Mouse (Mus musculus) embryonic fibroblast, embryonic 13.5 days (primary cell): ENCODE data around the gene Naa35.

ENCODE experiments used
- CTCF ChIP-seq: IDR thresholded peaks from 2 replicates; pipeline ENCODE4 v1.5.1; 2011; ENCODE audit warnings: mild to moderate bottlenecking, control low read depth, low read length, moderate library complexity, borderline replicate concordance; ENCODE audit not compliant: insufficient read depth
- POLR2A ChIP-seq: IDR thresholded peaks from 2 replicates; pipeline ENCODE4 v1.6.1; 2011; ENCODE audit warnings: low read depth, mild to moderate bottlenecking, control low read depth, low read length, moderate library complexity

- TF ChIP-seq CTCF (no peak), POLR2A (peak; percentile 46; the same call in 1 of the 2 replicates)
Observed at GRCm38 (mm10) chr13:59556670-59557069, 28.4 kb upstream of the Naa35 start.
